Mouse (Mus musculus): Measurements from ENCODE around the gene Pou5f2. TPM values are rescaled to one million over a fixed set of nuclear protein-coding genes. Genes with fewer than 3 reads are reported as not detected.

Pou5f2 gene
- polyA plus RNA-seq, 1 experiment: 0.52 TPM

- Histone ChIP-seq H3K4me1 (ENCODE audit: control insufficient read depth, insufficient read depth, low read length) (no peaks in the 10 kb centered on the region), H3K27ac (ENCODE audit: insufficient read depth, low read depth, low read length) (no peak overlapping the region), H3K4me3 (ENCODE audit: insufficient read depth, low read length) (no peak overlapping the region)
- TF ChIP-seq CTCF (IDR thresholded peaks at IDR 0.05; ENCODE audit: low read depth, low read length) (no peak), POLR2A (IDR thresholded peaks at IDR 0.05; ENCODE audit: borderline replicate concordance, low read depth, low read length) (no peak)
Measured at GRCm38 (mm10) chr13:78037203-78037602, 12.5 kb downstream of the Pou5f2 start.

GRCm38 (mm10) chr13:78043203-78043602 lies 18.5 kb downstream of the Pou5f2 start:
- no peak for TF ChIP-seq CTCF (IDR thresholded peaks at IDR 0.05; ENCODE audit: low read depth, low read length)
- no peak for TF ChIP-seq POLR2A (IDR thresholded peaks at IDR 0.05; ENCODE audit: borderline replicate concordance, low read depth, low read length)
- H3K27ac ChIP-seq (ENCODE audit: insufficient read depth, low read depth, low read length): no peak overlapping the region
- no peak overlapping the region for H3K4me3 ChIP-seq (ENCODE audit: insufficient read depth, low read length)
- H3K4me1 ChIP-seq (ENCODE audit: control insufficient read depth, insufficient read depth, low read length): peaks cover 3% of the 10 kb centered on the region; the same call in 1 of the 2 replicates

DNA sequence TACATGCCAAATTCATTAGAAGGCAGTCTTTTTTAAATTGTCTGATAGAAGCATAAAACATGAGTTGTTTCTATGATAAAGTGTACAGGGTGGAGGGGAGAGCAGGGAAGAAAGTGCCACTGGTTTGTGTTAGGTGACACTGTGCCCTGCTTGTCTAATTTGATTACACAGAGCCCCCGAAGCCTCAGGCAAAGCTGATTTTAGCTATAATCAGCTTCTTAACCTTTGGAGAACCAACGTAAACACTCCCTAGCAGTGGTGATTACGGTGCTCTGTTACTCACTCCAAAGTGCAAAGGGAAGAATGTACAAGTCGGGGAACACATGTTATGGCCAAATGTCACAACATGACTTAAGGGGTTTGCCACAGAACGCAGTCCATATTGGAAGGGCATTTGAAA lies 20.4 kb downstream of the Pou5f2 start:
- peaks cover 3% of the 10 kb centered on the region; the same call in 1 of the 2 replicates for H3K4me1 ChIP-seq (ENCODE audit: control insufficient read depth, insufficient read depth, low read length)
- H3K27ac ChIP-seq (ENCODE audit: insufficient read depth, low read depth, low read length): no peak overlapping the region
- no peak overlapping the region for H3K4me3 ChIP-seq (ENCODE audit: insufficient read depth, low read length)
- no peak for TF ChIP-seq CTCF (IDR thresholded peaks at IDR 0.05; ENCODE audit: low read depth, low read length)
- TF ChIP-seq POLR2A (IDR thresholded peaks at IDR 0.05; ENCODE audit: borderline replicate concordance, low read depth, low read length): no peak

Other genes starting within 250 kb of the Pou5f2 start
- not detected in 2 replicates for gene Nr2f1, start 174.9 kb downstream of the Pou5f2 start, polyA plus RNA-seq (2012; ENCODE audit: insufficient read depth, insufficient read length, missing spikeins)

Measured in bone marrow macrophage, adult 2 months (primary cell).